Mouse (Mus musculus) A20 (cell line): ENCODE data around the gene Park7.

Source experiments
- DNase-seq: peaks from one replicate; pipeline ENCODE4 v3.0.0-alpha.2; 2011; ENCODE audit warnings: low read depth, low spot score

Gene Park7

DNA sequence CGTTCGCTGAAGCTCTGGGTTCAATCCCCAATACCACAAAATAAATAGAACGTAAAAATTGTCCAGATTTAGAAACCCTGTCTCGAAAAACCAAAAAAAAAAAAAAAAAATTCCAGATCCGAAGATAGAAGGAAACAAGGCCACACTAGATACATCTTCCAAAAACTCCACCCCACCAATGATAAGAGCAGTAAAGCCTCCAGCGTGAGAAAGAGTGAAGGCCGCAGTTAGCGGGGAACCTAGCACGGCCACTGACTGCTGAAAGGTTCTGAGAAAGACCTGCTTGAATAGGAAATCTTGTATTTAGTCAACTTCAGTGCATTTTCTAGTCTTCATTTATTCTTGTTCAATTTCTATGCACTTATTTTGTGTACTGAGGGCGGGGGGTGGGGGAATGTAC, 38.8 kb downstream of the Park7 start:
- DNase-seq = no peak

DNA sequence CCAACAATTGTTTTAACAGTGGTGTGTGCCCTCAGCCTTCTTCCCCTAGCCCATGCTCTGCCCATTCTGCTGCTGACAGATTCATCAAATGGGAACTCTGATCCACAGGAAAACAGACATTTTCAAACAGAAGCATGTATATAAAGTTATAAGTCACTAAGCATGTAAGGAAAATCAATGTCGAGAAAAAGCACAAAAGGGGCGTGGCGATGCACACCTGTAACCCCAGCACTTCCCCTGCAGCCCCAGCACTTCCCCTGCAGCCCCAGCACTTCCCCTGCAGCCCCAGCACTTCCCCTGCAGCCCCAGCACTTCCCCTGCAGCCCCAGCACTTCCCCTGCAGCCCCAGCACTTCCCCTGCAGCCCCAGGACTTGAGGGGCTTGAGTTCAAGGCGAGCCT, 39.8 kb downstream of the Park7 start:
- DNase-seq = peak; percentile 68

DNA sequence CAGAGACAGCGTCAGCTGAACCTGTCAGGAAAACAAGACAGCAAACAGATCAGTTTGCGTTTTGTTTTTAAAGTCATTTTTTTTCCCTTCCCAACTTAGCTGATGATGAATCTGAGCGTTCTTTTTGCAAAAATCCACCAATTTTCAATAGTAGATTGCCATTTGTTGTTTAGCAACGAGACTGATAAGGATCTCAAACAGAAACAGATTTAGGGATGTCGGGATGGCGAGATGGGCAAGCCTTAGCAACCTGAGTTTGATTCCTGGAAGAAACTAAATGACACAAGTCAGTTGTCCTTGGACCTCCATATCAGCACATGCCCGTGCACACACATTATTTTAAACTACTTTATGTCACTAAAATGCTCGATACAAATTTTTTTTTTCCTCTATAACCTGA, 41.6 kb downstream of the Park7 start:
- DNase-seq = no peak

DNA sequence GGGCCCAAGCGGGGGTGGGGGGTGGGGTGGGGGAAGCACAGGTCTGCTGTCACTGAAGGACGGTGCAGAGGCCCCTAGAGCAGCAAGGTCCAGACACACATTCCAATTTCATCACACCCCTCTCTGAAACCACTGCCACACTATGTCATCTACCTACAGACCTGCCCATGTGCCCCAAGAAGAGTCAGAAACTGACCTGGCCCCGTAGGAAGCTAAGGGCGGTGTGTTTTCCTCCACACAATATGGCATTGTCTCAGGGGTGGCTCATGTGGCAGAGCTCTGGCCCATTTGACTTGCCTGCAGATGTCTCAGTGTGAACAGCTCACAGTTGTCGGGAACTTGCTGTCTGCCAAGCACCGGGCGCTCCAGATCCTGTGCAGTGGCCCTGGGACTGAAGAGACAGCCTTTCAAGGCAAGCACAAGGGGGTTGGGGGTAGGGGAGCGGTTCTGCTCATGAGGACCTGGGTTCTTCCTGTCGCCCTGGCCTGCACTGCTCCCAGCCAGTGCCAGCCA, 42.0 kb downstream of the Park7 start:
- DNase-seq = no peak

DNA sequence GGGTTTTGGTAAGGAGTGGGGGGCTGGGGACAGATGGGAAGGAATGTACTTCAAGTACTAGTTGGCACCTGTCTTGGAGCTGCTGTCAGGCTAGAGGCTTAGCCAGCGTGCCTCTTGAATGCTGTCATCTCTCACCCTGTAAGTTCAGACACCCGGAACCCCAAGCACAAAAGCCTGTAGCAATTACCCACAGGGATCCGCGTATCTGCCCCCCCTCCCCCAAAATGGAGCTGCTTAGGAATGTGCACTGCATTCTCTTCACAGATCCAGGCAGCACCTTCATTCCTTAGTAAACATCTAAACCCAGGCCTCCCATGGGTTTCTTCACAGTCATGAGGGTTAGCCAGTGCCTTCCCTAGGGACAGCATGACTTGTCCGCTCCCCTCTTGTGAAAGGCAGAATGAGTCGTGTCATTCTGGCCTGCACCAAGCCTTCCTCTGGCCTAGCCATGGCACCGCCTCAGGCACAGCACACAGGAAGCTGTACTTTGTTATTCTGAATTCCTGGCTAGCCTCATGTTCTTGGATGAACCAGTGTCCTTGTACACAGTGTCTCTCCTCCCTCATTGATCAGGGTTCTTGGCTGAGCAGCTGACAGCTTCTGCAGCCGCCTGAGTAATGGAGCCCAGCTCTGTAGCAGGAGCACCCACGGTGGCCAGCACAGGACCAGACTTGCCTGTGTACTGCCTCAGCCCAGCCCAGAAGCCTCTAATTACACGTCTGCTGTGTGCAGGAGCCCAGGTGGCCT, 42.7 kb downstream of the Park7 start:
- no peak for DNase-seq

DNA sequence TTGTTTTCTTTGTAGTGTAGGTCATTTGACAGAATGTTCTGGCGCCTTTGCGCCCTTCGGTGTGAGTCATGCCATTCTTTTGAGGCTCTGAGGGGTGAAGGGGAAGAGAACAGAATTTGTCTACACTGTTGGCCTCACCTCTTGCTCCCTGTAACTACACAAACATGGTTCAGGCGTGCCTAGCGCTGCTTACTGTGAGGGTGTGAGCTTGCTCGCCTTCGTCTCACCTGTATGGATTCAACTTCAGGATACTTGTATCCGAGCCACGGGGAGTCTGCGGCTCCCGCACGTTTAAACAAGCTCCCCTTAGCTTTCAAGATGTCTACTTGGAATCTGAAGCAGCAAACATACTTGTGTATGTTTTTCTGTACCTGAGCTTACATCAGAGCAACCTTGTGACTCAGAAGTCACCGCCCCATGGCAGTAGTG, 43.3 kb downstream of the Park7 start:
- DNase-seq = no peak

DNA sequence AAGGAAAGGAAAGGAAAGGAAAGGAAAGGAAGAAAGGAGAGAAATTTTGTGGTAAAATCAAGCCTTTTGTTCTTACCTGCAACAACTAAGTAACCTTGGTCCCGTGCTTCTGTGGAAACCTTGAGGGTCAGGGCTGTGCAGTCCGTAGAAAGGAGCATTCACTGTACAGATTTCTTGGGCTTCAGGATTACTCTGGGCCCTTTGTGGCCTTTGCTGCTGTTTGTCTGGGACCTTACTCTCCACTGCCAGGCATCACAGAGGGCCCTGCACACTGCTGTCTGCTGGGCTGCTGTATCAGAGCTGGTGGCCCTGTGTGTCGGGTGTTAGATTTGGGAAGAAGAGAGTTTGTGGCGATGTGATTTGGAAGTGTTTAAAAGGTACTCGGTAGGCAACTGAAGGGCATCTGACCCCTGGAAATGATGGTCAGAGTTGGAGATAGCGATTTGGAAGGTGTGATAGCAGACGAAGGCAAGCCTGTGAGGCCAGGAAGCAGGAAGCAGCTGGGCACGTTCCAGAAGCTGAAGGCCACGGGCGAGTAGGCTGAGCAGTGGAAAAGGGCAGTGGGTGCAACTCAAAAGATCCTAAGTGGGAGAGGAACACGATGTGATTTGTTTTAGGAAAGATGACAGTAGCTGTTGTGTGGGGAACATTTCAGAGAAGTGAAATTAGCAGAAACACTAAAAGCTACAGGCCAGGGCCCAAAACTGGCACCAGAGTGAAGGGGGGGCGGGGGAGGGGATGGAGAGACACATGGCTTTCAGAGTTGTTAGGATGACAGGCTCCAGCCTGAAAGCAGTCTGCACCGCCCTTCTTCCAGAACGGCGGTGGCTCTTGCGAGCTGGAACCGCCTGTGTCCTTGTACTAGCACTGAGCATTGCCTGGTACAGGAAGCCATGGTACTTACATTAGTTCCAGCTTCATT, 44.7 kb downstream of the Park7 start:
- DNase-seq = peak; percentile 22

DNA sequence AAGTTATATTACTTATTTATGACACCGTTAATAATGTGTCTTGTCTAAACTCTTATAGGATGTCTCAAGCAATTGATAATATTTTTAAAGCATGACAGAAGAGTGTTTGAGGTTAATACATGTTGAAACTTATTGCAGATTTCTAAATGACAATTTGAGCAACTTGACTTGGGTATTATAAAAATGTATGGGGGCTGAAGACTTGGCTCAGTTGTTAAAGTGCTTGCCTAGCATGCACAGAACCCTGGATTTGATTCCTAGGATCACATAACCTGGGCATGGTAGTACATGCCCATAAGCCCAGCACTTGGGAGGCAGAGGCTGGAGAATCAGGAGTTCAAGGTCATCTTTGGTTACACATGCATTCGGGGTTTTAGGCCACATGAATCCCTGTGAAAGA, 45.4 kb downstream of the Park7 start:
- DNase-seq = no peak

DNA sequence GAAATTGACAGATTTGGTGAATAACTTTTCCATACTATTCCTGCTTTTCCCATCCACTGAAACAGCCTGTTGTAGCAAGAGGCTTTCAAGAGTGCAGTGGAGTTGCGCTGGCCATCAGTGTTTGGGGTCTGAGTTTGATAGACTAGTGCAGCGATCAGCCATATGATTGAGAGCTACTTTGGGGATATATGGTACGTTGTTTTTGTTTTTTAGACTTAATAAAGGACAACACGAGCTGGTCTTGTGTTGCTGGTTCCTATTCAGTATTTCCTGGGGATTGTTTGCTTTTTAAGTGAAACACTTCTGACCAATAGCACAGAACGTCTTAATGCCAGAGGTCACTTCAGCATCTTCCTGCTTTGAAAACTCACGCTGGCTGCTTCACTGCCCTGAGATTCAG, 46.1 kb downstream of the Park7 start:
- no peak for DNase-seq

DNA sequence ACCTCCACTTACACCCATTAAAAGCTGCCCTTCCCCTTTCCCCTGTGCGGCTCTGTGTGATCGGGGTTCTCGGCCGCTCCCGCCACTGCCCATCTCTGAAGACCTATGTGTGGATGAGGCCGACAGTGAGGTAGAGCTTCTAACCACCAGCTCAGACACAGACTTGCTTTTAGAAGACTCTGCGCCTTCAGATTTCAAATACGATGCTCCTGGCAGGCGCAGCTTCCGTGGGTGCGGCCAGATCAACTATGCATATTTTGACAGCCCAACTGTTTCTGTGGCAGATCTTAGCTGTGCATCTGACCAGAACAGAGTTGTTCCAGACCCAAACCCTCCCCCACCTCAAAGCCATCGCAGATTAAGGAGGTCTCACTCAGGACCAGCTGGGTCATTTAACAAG, 47.7 kb downstream of the Park7 start:
- no peak for DNase-seq

DNA sequence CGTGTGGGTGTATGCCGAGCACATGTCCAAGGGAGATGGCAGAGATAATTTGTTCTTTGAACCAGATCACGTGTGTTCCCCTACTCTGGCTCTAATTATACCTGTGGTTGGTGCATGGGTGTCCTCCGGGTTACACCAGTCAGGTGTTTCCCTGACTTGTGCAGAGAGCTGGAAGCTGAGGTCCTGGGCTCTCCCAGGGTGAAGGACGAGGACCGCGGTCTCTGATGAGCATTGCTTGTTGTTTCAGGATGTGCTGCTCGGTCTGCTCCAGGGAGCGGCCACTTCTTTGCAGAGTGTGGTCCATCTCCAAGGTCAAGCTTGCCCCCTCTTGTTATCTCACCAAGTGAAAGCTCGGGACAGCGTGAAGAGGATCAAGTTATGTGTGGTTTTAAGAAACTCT, 48.2 kb downstream of the Park7 start:
- no peak for DNase-seq

DNA sequence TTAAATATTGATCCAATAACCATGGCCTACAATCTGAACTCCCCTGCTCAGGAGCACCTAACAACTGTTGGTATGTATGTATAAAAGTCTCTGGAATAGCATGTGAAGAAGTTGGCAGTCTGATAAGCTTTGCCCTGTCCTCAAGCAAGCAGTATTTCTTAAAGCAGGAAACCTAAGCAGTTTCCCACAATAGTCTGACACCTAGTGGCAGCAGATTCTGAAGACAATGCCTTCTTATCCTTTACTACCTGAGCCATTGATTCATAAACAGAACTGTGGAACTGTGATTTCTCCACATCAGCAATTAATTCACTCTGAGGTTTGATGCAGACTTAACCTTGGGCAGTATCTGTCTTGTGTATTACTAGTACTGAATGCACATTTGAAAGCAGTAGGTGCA, 48.9 kb downstream of the Park7 start:
- peak; percentile 53 for DNase-seq

DNA sequence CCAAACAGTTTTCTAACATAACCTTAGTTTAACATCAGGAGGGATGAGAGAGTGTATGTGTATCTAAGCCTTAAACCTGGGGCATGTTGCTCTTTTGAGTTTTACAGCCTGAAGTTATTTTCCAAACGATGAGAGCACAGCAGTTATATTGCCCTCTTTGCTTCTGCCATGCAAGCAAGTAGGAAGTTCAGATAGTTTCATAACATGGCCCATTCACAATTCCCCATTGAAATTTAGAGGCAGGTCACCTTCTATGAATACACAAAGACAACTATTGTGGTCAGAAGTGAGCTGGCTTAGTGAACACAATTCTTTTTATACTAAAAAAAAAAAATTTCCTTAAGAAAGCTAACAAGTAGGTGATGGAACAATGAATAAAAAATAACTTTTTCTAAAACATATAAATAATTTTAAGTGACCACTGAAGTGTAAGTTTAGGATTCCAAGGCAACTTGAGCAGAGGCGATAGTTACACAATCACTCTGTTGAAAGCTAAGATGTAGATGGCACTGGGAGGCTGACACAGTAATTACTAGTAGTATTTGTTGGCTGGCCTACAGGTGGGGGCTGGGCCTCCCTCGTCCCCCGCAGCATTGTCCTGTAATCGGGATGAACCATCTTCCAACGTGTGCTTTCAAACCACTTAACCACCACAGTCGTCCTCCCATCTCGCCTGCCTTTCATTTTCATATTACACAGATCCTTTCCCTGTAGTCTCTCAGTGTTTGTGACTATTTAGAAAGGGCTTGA, 51.4 kb downstream of the Park7 start:
- no peak for DNase-seq

DNA sequence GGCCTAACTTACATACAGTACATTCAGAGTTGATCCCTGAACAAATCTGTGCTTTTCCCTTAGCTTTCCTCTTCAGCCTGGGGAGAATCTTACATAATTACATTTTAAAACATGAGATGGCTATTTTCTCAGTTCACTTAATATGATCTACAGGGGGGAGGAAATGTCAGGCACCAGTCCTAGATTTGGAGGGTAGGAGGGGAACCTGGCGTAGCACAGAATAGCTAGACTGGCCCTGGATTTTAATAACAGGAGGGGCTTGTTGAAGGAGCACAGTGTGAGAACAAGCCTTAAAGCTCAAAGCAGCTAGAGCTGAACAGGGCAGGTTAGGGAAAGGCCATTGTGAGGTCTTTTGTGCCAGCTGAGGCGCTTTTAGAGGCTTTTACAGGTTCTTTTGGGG, 53.1 kb downstream of the Park7 start:
- no peak for DNase-seq

DNA sequence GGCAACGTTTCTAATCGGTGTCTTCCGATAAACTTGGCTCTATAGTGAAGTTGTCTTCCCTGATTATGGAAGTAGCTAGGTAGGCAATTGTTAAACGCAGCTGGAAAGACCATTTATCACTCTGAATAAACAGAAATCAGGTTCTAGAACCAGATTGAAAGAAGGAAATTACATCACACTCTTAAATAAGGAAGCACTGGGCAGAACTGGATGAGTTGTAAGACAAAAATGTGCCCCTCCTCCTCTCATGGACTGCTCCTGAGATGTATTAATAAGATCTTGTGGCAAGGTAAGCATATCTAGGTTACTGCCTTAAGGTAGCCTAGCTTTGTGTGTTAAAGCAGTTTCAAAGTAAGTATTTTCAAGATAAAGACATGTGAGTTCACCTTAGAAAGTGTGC, 53.7 kb downstream of the Park7 start:
- no peak for DNase-seq

DNA sequence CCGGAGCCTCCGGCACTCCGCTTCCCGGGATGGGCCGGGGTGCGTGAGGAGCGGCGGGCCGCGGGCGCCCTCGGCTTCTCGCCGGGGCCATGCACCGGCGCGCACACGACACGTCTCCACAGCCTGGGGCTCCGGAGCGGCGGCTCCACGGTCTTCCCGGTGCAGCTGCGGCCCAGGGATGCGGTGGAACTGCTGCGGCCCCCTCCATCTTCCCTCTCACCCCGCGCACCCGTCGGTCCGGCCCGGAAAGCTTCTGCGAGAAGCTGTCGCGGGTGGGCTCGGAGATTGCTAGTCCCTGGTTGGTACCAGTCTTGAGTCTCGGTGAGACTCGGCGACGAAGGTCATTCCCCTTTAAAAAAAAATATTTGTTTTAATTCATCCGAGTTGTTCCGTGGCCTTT, 58.9 kb downstream of the Park7 start:
- DNase-seq = no peak

DNA sequence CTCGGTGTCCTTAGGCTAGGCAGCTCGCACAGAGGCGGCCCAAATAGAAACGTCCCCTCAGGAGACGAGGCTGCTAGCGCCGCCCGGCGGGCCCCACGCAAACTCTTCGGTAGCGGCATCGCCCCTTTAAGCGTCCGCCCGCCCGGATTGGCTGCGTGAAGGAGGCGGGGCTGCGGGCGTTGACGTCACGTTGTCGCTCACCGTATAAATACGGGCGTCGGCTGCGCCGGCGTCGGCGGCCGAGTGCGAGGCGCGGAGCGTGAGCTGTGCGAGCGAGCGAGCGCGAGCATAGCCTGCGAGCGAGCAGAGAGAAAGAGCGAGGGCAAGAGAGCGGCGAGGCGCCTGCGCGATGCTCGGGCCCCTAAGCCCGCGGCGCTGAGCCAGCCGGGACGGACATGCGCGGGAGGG, 59.4 kb downstream of the Park7 start:
- DNase-seq = no peak

DNA sequence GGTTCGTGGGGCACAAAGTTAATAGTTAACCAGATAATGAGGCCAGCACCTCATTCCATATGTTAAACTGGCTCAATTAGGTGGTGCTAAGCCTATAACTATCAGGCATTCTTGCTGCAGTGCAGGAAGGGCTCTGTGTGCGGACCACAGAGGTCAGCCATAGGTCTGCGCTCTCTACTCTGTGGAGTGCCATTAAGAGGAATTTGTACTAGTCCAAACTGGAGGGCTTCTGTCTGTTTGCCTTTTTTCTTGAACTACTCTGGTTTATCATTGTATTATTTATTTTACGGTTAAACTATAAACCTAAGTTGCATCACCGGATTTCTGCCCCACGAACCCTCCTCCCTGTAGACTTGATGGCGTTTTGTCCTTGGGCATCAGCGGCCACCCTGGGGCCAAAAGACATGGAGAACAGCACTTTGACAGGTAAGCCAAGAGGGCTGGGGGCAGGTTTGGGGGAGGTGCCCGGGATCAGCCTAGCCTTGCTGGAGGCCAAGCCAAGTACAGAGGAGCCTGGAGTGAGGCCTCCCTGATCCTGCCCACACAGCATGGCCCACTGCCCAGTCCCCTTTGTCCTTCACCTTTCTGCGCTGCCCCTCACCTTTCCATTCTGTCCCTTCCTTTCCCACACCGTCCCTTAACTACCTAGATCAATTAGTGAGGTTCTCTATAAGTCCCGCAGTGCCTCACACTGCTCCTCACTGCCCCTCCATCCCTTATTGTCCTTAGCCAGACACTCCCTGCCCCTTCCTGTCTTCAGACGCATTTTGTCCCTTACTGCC, 60.4 kb downstream of the Park7 start, which contains the start of gene Errfi1:
Errfi1 (plus strand) TSS at position 240 of the 782 bp plus-strand sequence.
- DNase-seq = no peak

DNA sequence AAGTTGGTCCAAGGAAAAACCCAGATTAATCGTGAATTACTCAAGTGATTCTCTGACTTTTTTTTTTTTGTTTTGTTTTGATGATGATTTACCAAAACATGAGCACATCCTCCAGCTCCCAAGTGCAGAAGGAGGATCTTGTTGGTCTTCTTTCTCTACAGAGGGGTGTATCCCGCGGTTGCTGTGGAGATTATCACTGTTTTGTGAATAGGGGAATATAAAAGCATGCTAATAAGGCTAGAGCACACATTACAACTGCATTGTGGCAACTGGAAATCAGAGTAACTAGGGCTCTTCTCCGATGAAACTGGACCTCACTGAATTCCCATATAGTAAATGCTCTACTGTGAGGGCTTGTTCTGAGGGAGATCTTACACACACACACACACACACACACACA, 61.8 kb downstream of the Park7 start:
- DNase-seq = no peak

DNA sequence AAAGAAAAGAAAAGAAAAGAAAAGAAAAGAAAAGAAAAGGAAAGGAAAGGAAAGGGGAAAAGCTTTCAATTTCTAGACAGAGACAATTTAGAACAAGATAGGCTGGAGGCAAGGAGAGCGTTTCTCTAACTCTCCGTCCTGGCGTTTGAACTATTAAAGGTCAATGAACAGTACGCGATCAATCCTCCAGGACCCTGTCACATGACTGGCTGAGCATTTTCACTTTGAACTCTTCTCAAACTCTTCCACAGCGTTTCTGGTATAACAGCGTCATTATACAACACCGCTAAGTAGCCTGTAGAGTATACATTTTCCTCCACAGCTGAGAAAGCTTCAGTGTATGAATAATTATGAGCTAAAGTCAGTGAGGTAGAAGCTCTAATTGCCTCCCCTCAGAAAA, 62.2 kb downstream of the Park7 start:
- no peak for DNase-seq

DNA sequence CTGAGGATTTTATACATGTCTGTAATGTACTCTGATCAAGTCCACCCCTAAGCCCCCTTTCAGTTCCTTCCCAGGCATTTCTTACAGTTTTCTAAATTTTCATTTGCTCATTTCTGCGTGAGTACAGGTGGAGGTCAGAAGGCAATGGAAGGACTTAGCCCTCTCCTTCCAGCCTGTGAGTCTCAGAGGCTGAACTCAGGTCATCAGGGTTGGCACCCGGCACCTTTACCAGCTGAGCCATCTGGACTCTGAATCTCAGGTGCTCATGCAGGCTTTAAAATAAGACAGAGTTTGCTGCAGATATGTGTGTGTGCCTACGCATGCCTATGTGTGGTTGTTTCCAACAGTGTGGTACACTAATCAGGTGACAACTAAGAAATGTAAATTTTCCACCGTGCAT, 63.3 kb downstream of the Park7 start:
- DNase-seq = no peak
